Mouse (Mus musculus) liver, embryonic 16.5 days (tissue): ENCODE measurements around the gene Ugt1a8. TPM values are rescaled to one million over a fixed set of nuclear protein-coding genes. Genes with fewer than 3 reads are reported as not detected.
"Not testable (repeated sequence)": the region's sequence is repeated elsewhere in the genome, so short reads cannot be mapped to it uniquely, and the experiment has no call there.

Experiments used
- ATAC-seq: fragments of 200-750 bp; cut with Nextera tagmentation; 2 replicates; pipeline ENCODE4 v1.8.0; 2017; ENCODE audit warnings: low read depth, mild to moderate bottlenecking, moderate number of reproducible peaks, moderate library complexity
- H3K27ac ChIP-seq: fragments of 300-500 bp; sonication (generic); 2 replicates; pipeline ENCODE4 v1.5.1; 2014; ENCODE audit warnings: mild to moderate bottlenecking, low read length
- H3K27me3 ChIP-seq: fragments of 300-500 bp; sonication (generic); 2 replicates; pipeline ENCODE4 v1.6.1; 2014; ENCODE audit warnings: low read depth, low read length, mixed read lengths; ENCODE audit not compliant: control insufficient read depth, insufficient read depth
- H3K36me3 ChIP-seq: fragments of 300-500 bp; sonication (generic); 2 replicates; pipeline ENCODE4 v1.6.1; 2014; ENCODE audit warnings: mild to moderate bottlenecking; ENCODE audit not compliant: control insufficient read depth, insufficient read depth
- H3K4me1 ChIP-seq: fragments of 300-500 bp; sonication (generic); 2 replicates; pipeline ENCODE4 v1.6.1; 2014; ENCODE audit warnings: low read depth, low read length, mixed read lengths; ENCODE audit not compliant: control insufficient read depth
- H3K4me2 ChIP-seq: fragments of 300-500 bp; sonication (generic); 2 replicates; pipeline ENCODE4 v1.6.1; 2014; ENCODE audit warnings: low read depth, low read length, mixed read lengths
- H3K4me3 ChIP-seq: fragments of 300-500 bp; sonication (generic); 2 replicates; pipeline ENCODE4 v1.5.1; 2014; ENCODE audit warnings: low read depth, mild to moderate bottlenecking, low read length
- H3K9ac ChIP-seq: fragments of 300-500 bp; sonication (generic); 2 replicates; pipeline ENCODE4 v1.6.1; 2014; ENCODE audit warnings: low read depth, low read length
- H3K9me3 ChIP-seq: fragments of 300-500 bp; sonication (generic); replicated peaks from 2 replicates; pipeline ENCODE4 v1.6.1; 2016; ENCODE audit warnings: low read length; ENCODE audit not compliant: control insufficient read depth
- WGBS: fragments of 180-500 bp; shearing (Covaris S2); extraction: QIAGEN DNeasy Blood & Tissue Kit; methylation state at CpG from one replicate; pipeline ENCODE4 v1.1.7; 2014; ENCODE audit not compliant: insufficient replicate concordance; 5-methylcytosine and 5-hydroxymethylcytosine counted together
- polyA plus RNA-seq: library from polyadenylated mRNA; unstranded; fragments of >200 nt; fragmentation: Nextera tagmentation; extraction: Ambion mirVana; gene quantifications from 2 replicates; pipeline ENCODE4 v1.2.1, GENCODE M21; 2015

Gene Ugt1a8
- polyA plus RNA-seq, 1 experiment from 2014 or later, result not detected

DNA sequence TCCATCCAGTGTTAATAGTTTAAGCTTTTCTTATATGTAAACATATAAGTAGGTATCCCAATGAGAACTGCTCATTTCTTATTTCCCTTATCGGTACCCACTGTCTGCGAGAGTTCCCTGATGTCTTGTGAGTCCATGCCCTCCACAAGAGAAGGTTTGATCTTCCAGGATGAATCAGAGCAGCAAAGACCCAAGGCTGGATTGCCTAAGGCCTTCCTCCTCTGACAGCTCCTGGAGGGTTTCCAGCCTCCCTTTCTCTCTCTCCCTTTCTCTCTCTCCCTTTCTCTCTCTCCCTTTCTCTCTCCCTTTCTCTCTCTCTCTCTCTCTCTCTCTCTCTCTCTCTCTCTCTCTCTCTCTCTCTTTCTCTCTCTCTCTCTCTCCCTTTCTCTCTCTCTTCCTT lies 41.5 kb downstream of the Ugt1a8 start:
- not testable (repeated sequence) for H3K27ac ChIP-seq, H3K4me3 ChIP-seq, ATAC-seq, H3K4me2 ChIP-seq, H3K9me3 ChIP-seq, H3K4me1 ChIP-seq, H3K27me3 ChIP-seq, H3K36me3 ChIP-seq, H3K9ac ChIP-seq
- 60% methylated on average over 2 of the region's 2 CpGs for WGBS

DNA sequence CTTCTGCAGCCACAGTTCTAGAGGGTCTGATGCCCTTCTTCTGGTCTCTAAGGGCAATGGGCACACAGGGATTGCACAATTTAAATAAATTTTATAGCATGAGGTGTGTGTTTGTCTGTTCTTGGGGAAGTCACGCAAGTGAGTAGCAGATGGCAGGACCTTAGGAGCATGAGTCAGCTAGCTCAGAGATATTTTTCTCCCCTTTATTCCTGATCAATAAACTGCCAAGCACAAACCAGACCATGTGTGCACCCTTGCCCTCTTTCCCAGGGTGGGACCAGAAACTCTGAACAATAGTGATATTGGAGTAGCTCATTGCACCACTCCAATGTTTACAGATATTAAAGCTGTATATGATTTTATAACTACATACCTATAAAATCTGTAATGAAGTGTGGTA lies 42.6 kb downstream of the Ugt1a8 start:
- not testable (repeated sequence) for H3K27ac ChIP-seq, H3K9ac ChIP-seq, H3K36me3 ChIP-seq, H3K4me3 ChIP-seq, ATAC-seq, H3K27me3 ChIP-seq, H3K9me3 ChIP-seq, H3K4me1 ChIP-seq, H3K4me2 ChIP-seq
- WGBS, result 45% methylated on average over 1 of the region's 1 CpGs

DNA sequence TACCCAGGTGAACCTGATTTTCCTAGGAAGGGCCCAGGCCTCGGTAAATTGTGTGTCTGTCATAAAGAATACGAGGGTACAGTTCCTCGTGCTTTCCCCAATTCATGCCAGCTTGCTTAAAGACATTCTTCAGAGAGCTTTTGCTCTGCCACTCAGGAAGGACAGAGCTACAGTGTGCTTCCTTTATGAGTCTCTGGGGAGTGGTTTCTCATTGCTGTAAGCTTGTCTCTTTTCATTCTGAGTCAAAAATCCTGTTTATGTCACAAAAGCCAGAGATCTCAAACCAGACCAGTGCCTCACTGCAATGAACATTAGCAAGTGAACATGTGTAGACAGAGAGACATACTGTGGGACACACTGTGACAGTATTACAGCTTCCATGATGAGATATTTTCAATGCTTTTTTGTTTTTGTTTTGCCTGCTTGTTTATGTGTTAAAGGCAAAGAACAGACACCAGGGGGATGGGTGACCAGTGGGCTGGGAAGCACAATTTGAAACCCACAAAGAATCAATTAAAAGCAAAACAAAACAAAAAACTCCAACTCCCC lies 46.4 kb downstream of the Ugt1a8 start:
- no peaks in the 10 kb centered on the region for H3K27me3 ChIP-seq
- WGBS, result 26% methylated on average over 3 of the region's 3 CpGs
- no peak overlapping the region for H3K27ac ChIP-seq
- H3K4me2 ChIP-seq, result no peak overlapping the region
- H3K4me1 ChIP-seq, result peaks cover 6% of the 10 kb centered on the region
- no peak overlapping the region for H3K4me3 ChIP-seq
- no peak overlapping the region for H3K9ac ChIP-seq
- no peak for ATAC-seq
- H3K9me3 ChIP-seq, result no peaks in the 10 kb centered on the region
- no peaks in the 10 kb centered on the region for H3K36me3 ChIP-seq

DNA sequence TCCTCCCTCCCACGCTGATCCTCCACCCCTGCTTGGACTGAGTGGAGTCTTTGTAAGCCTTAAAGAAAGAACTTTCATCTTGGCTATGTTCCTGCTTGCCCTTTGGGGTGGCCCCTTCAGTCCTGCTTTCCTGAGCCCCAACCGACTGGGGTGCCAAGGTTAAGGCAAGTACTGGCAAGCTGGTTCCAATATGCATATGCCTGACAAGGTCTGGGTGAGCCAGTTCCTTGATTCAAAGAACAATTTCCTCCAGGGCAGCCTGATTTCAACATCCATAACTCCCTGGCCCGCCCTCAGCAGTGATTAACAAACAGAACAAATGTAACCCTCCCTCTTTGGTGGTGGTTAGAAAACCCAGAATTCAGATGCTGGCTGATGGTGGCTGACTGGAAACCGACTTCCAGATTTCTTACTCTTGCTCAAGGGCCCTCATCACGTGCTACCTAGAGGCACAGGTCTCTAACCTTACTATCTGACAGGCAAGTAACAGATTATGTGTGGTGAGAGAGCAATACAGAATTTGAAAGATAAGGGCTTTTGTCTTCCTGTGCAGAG lies 46.9 kb downstream of the Ugt1a8 start, which contains the start of gene Ugt1a6a:
TSS of gene Ugt1a6a (plus strand) at position 353 of the 555 bp plus-strand sequence.
- H3K9me3 ChIP-seq, H3K27me3 ChIP-seq, H3K4me2 ChIP-seq, H3K36me3 ChIP-seq, H3K4me3 ChIP-seq, H3K4me1 ChIP-seq, H3K27ac ChIP-seq, H3K9ac ChIP-seq, ATAC-seq: not testable (repeated sequence)
- WGBS, result 14% methylated on average over 5 of the region's 5 CpGs

DNA sequence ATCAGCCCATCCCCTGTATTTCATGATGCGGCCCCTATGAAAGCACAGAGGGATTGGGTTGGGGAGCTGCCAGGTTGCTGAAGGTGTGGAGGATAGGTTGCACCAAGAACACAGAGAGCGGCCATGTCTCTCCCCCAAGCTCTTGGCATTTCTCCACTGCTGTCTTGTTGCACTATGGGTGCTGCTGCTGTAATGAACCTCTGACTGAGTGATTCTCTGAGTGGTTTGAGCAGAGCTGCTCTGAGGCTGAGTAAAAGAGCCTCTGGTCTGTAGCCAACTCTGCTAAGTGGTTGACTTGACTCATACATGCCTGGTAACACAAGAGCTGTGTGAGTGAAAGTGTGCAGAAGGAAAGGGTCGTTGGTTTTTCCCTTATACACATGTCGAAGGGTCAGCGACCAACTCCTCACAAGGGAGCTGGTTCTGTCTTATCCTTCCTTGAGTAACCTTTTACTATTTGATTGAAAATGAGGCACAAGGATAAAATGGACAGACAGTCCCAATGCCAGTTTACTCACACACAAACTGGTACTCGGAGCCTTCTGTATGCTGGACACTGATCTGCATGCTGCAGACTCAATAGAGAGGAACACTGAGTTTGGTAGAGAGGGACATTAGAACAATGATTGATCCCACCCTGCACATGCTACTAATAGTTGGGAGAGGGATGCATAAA lies 47.8 kb downstream of the Ugt1a8 start:
- H3K9me3 ChIP-seq, H3K36me3 ChIP-seq, H3K4me2 ChIP-seq, H3K27me3 ChIP-seq, H3K4me1 ChIP-seq, H3K9ac ChIP-seq, H3K4me3 ChIP-seq, H3K27ac ChIP-seq, ATAC-seq: not testable (repeated sequence)
- WGBS, result 63% methylated on average over 5 of the region's 6 CpGs

DNA sequence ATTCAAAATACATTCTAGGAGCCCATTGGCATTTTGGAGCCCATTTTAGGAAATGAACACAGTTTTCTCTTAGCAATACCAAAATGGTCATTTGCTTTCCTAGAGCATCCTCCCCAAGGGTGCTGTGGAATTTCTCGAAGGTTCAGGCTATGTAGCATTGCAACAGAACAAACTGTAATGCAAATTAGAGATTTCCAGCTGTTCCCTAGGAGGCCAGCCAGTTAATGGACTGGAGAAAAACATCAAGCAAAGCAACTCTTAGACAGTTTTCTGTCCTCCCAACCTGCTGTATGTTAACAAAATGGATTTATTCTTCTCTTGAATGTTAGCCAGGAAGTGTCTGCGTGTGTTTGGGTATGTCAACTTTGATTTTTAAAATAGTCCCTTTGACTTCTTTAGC lies 49.0 kb downstream of the Ugt1a8 start:
- no peaks in the 10 kb centered on the region for H3K27me3 ChIP-seq
- H3K4me3 ChIP-seq, result no peak overlapping the region
- no peak overlapping the region for H3K4me2 ChIP-seq
- WGBS, result 51% methylated on average over 2 of the region's 2 CpGs
- H3K9ac ChIP-seq, result no peak overlapping the region
- no peaks in the 10 kb centered on the region for H3K9me3 ChIP-seq
- ATAC-seq, result no peak
- H3K4me1 ChIP-seq, result peaks cover 6% of the 10 kb centered on the region
- no peaks in the 10 kb centered on the region for H3K36me3 ChIP-seq
- no peak overlapping the region for H3K27ac ChIP-seq

DNA sequence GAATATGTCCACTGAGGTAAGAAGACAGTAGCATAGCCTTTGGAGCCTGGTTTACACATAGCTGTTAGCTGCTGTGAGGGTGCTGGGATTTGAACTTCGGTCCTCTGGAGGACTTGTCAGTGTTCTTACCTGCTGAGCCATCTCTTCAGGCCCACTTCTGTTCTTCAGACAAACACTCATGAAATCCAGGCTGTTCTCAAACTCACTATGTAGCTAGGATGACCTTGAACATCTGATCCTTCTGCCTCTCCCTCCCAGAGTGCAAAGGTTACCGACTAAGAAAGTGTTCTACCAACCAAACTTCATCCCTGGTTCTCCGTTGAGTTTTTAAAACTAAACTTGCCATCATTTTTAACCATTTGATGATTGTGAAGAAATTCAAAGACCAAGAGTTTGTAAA lies 49.7 kb downstream of the Ugt1a8 start:
- no peak overlapping the region for H3K4me2 ChIP-seq
- peaks cover 6% of the 10 kb centered on the region for H3K4me1 ChIP-seq
- H3K27ac ChIP-seq, result no peak overlapping the region
- 65% methylated on average over 3 of the region's 3 CpGs for WGBS
- H3K4me3 ChIP-seq, result no peak overlapping the region
- no peaks in the 10 kb centered on the region for H3K27me3 ChIP-seq
- no peak for ATAC-seq
- H3K36me3 ChIP-seq, result no peaks in the 10 kb centered on the region
- H3K9me3 ChIP-seq, result no peaks in the 10 kb centered on the region
- no peak overlapping the region for H3K9ac ChIP-seq

DNA sequence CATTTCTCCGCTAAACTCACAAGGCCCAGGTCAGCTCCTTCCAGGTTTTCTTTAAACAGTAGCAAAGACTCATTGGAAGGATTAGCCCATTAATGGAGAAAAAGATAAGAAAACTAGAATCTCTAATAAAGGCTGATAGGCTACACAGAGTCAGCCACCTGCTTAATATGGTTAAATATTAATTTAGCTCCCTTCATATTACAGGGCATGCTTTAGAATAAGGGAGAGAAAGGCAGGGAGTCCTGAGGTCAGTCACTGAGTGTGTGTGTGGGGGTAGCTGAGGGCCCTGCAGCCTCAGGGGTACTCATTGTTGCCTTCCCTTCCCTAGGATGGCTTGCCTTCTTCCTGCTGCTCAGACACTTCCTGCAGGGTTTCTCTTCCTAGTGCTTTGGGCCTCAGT lies 50.5 kb downstream of the Ugt1a8 start:
- 71% methylated on average over 1 of the region's 1 CpGs for WGBS
- H3K4me1 ChIP-seq, result peaks cover 6% of the 10 kb centered on the region
- no peak for ATAC-seq

DNA sequence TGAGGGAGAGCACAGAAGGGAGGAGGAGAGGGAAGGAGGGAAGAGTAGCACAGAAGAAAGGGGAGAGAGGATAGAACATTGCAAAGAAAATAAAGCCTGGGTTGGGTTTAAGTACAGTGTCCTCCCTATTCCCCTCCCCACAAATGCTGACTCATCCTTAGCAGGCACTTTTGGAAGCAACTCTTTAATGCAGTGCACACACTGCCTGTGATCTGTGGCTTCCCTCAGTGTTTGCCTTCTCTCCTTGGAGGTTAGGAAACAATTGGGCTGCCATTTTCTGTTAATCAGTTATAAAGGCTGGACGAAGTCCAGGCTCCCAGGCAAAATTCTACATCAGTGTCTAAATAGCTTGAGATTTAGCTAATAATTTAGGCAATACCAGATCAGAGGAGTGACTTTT lies 52.9 kb downstream of the Ugt1a8 start:
- 20% methylated on average over 1 of the region's 1 CpGs for WGBS
- H3K27ac ChIP-seq, result not testable (repeated sequence)

More for the DNA sequence above, 50.5 kb downstream of the Ugt1a8 start:
- Histone ChIP-seq H3K27me3 (no peaks in the 10 kb centered on the region), H3K4me3 (no peak overlapping the region), H3K9ac (no peak overlapping the region), H3K4me2 (no peak overlapping the region), H3K27ac (no peak overlapping the region), H3K9me3 (no peaks in the 10 kb centered on the region), H3K36me3 (no peaks in the 10 kb centered on the region)

More for the DNA sequence above, 52.9 kb downstream of the Ugt1a8 start:
- not testable (repeated sequence) for H3K9me3 ChIP-seq, H3K4me2 ChIP-seq, H3K9ac ChIP-seq, H3K4me3 ChIP-seq, H3K27me3 ChIP-seq, H3K36me3 ChIP-seq, H3K4me1 ChIP-seq
- ATAC-seq, result peak; percentile 96
